Mouse (Mus musculus) heart, postnatal 0 days (tissue): Measurements from ENCODE around the gene Slc6a1.

Experiments
- CTCF ChIP-seq: IDR thresholded peaks from 2 replicates; pipeline ENCODE4 v1.5.1; 2016; ENCODE audit warnings: antibody characterized with exemption, control low read depth, low read depth
- EP300 ChIP-seq: IDR thresholded peaks from 2 replicates; pipeline ENCODE4 v1.6.1; 2016; ENCODE audit warnings: antibody characterized with exemption, low read depth

- TF ChIP-seq CTCF (no peak), EP300 (no peak)
Observed at GRCm38 (mm10) chr6:114282469-114283277, at the start of gene Slc6a1.
